Mouse (Mus musculus): ENCODE results near the gene Mettl7b.
"Not testable (repeated sequence)": the region's sequence is repeated elsewhere in the genome, so short reads cannot be mapped to it uniquely, and the experiment has no call there.

GRCm38 (mm10) chr10:128990129-128990850 is 29.5 kb upstream of the Mettl7b start:
- TF ChIP-seq CTCF, POLR2A (IDR thresholded peaks at IDR 0.05; ENCODE audit: insufficient read depth, low read depth, low read length): not testable (repeated sequence)
